In genomic region chr17:24437016-24437415, GRCm38 (mm10) we compare ENCODE assay signal across 8 mouse cellular contexts. TPM values are rescaled to one million over a fixed set of nuclear protein-coding genes. Genes with fewer than 3 reads are reported as not detected.
DNase-seq lines count a peak whose midpoint lies in the region; TF ChIP-seq lines count a peak whose summit lies in the region.
"Had no signal": no experiment of that assay in that cellular context is flagged by ENCODE, and none has a peak within 500 bp of the region (broad histone marks: within the 10 kb centered on the region; RNA-seq: fewer than 3 reads in every experiment).

No protein-coding gene starts in this region.

- no peak overlapping the region for H3K4me3 ChIP-seq in cerebellum, adult 2 months (replicated peaks; ENCODE audit: insufficient read depth, low read depth, low read length)
- H3K4me3 ChIP-seq: neural tube, embryonic 12.5 days had no signal

- TF ChIP-seq CTCF in cerebellum, adult 2 months (IDR thresholded peaks at IDR 0.05; ENCODE audit: borderline replicate concordance, insufficient read depth, low read depth, low read length): peak; percentile 56

- 36% methylated on average over 5 of the region's 5 CpGs for WGBS in cerebellum, adult 2 months

- TF ChIP-seq POLR2A in cerebellum, adult 2 months (IDR thresholded peaks at IDR 0.05; ENCODE audit: borderline replicate concordance, insufficient read depth, low read length): no peak

- H3K27me3 ChIP-seq in cerebellum, adult 2 months (ENCODE audit: control insufficient read depth, insufficient read depth, low read length): no peaks in the 10 kb centered on the region
- H3K27me3 ChIP-seq: neural tube, embryonic 12.5 days had no signal

- H3K27ac ChIP-seq in cerebellum, adult 2 months (ENCODE audit: insufficient read depth, low read length): no peak overlapping the region; the same call in 1 of the 2 replicates
- H3K27ac ChIP-seq: neural tube, embryonic 12.5 days had no signal

- intact Hi-C loops in heart, postnatal 10 days (cut with DNase I): no loop called here

- DNase-seq in 3T3-L1 (ENCODE audit: low read depth, low spot score) (peak; percentile 78), liver (peak; percentile 18)
- peak; percentile 63 to 65 for DNase-seq in B cell, adult 2 months
- peak; percentile 67 to 68 for DNase-seq in cerebellum, adult 2 months
- DNase-seq in heart, postnatal 10 days: peak; percentile 49 to 69
- peak; percentile 32 for DNase-seq in neural tube, embryonic 10.5 days (ENCODE audit: extremely low spot score, low spot score)
- DNase-seq in right cerebral cortex, postnatal 14 days: no peak

- peaks cover 14% of the 10 kb centered on the region for H3K4me1 ChIP-seq in cerebellum, adult 2 months (ENCODE audit: control insufficient read depth, insufficient read depth, low read length)
- H3K4me1 ChIP-seq: neural tube, embryonic 12.5 days had no signal

RNA-seq across cellular contexts. Expression of gene Dnase1l2, which starts 5.9 kb away (rescaled TPM):
- 22.3 and 22.7 TPM in 2 replicates for polyA plus RNA-seq in cerebellum, adult 2 months (2012; rRNA removed)
- 1 to 10 TPM; 1.0 to 1.6 TPM for total RNA-seq in heart, postnatal 10 days (2021)

RNA-seq across cellular contexts. Expression of gene Eci1, which starts 10.6 kb away (rescaled TPM):
- 77.3 and 78.6 TPM in 2 replicates for polyA plus RNA-seq in cerebellum, adult 2 months (2012; rRNA removed)
- total RNA-seq in heart, postnatal 10 days (2021): 100 to 1,000 TPM; 412 to 459 TPM

RNA-seq across cellular contexts. Expression of gene Rnps1, which starts 22.7 kb away (rescaled TPM):
- 254 and 263 TPM in 2 replicates for polyA plus RNA-seq in cerebellum, adult 2 months (2012; rRNA removed)
- total RNA-seq in heart, postnatal 10 days (2021): 10 to 100 TPM; 94.7 to 97.3 TPM

RNA-seq across cellular contexts. Expression of gene E4f1, which starts 33.1 kb away (rescaled TPM):
- polyA plus RNA-seq in cerebellum, adult 2 months (2012; rRNA removed): 79.4 and 80.6 TPM in 2 replicates
- 10 to 100 TPM; 15.6 to 15.9 TPM for total RNA-seq in heart, postnatal 10 days (2021)

RNA-seq across cellular contexts. Expression of gene Pgp, which starts 33.2 kb away (rescaled TPM):
- 126 and 133 TPM in 2 replicates for polyA plus RNA-seq in cerebellum, adult 2 months (2012; rRNA removed)
- total RNA-seq in heart, postnatal 10 days (2021): 10 to 100 TPM; 38.5 to 39.9 TPM
